Mouse (Mus musculus) gastrocnemius, adult 2 months (tissue): ENCODE results near the gene Gm44503. TPM values are rescaled to one million over a fixed set of nuclear protein-coding genes. Genes with fewer than 3 reads are reported as not detected.

Experiments
- DNase-seq: peaks from one replicate; pipeline ENCODE4 v3.0.0; 2022
- H3K27ac ChIP-seq: fragments of 200-600 bp; 2 replicates; pipeline ENCODE4 v1.8.1; 2022; ENCODE audit warnings: mild to moderate bottlenecking
- H3K4me3 ChIP-seq: fragments of 200-600 bp; 2 replicates; pipeline ENCODE4 v1.8.1; 2022; ENCODE audit warnings: mild to moderate bottlenecking, moderate library complexity
- CTCF ChIP-seq: fragments of 200-600 bp; IDR thresholded peaks from 2 replicates; pipeline ENCODE4 v1.8.1; 2022; ENCODE audit warnings: antibody characterized with exemption, mild to moderate bottlenecking, moderate library complexity
- intact Hi-C: fragments of 180-260 bp; cut with DNase I; formaldehyde crosslinking; loops from one replicate; pipeline ENCODE4 v1.15.1; 2025
- total RNA-seq, 2 experiments: library from RNA; stranded (reverse); gene quantifications; 2 replicates each; pipeline ENCODE4 v1.2.3; 2021

Gene Gm44503
- total RNA-seq, 2 experiments from 2014 or later: not detected

- Histone ChIP-seq H3K4me3 (peak within 1 kb of the TSS; percentile 100), H3K27ac (peak within 1 kb of the TSS; percentile 97)
- intact Hi-C loops: loop anchor here (5.0 kb wide), 1 partner anchor 93 kb away; no protein-coding TSS in a partner anchor
- TF ChIP-seq CTCF: peak; percentile 17; the same call in 1 of the 2 replicates
- peak; percentile 98 for DNase-seq
Measured at GRCm38 (mm10) chr9:72985250-72986220, 26.9 kb downstream of the Gm44503 start, which contains the start of the genes Ccpg1os and Ccpg1. Gene Ccpg1os (minus strand): TSS chr9:72985382. Gene Ccpg1 (plus strand): TSS chr9:72985429.

- no peak overlapping the region for H3K4me3 ChIP-seq
- no peak for DNase-seq
- no peak for TF ChIP-seq CTCF
- intact Hi-C loops: loop anchor here (5.0 kb wide), 1 partner anchor 95 kb away; no protein-coding TSS in a partner anchor
- H3K27ac ChIP-seq: no peak overlapping the region
Measured at GRCm38 (mm10) chr9:72987703-72988102, 29.1 kb downstream of the Gm44503 start.

GRCm38 (mm10) chr9:72988706-72989105 lies 30.1 kb downstream of the Gm44503 start:
- intact Hi-C loops: loop anchor here (5.0 kb wide), 1 partner anchor 96 kb away; no protein-coding TSS in a partner anchor

GRCm38 (mm10) chr9:72991420-72991819 lies 32.8 kb downstream of the Gm44503 start:
- TF ChIP-seq CTCF: no peak
- intact Hi-C loops: no loop called here

More at GRCm38 (mm10) chr9:72988706-72989105, 30.1 kb downstream of the Gm44503 start:
- TF ChIP-seq CTCF: no peak
- H3K4me3 ChIP-seq: no peak overlapping the region
- peak overlapping the region; percentile 48; the same call in 1 of the 2 replicates for H3K27ac ChIP-seq
- no peak for DNase-seq

GRCm38 (mm10) chr9:72992576-72992975 lies 33.9 kb downstream of the Gm44503 start:
- TF ChIP-seq CTCF: no peak
- no peak overlapping the region for H3K4me3 ChIP-seq
- H3K27ac ChIP-seq: peak overlapping the region; percentile 28
- intact Hi-C loops: no loop called here
- DNase-seq: no peak

More at GRCm38 (mm10) chr9:72991420-72991819, 32.8 kb downstream of the Gm44503 start:
- no peak for DNase-seq
- Histone ChIP-seq H3K27ac (no peak overlapping the region), H3K4me3 (no peak overlapping the region)

- TF ChIP-seq CTCF: no peak
- H3K27ac ChIP-seq: peak overlapping the region; percentile 72
- intact Hi-C loops: no loop called here
- DNase-seq: no peak
- H3K4me3 ChIP-seq: no peak overlapping the region
Measured at GRCm38 (mm10) chr9:72996167-72996566, 37.5 kb downstream of the Gm44503 start.

- intact Hi-C loops: no loop called here
- no peak for TF ChIP-seq CTCF
- no peak for DNase-seq
Measured at GRCm38 (mm10) chr9:72996806-72997205, 38.2 kb downstream of the Gm44503 start.

GRCm38 (mm10) chr9:73000487-73000886 lies 41.8 kb downstream of the Gm44503 start:
- TF ChIP-seq CTCF: peak; percentile 51
- Histone ChIP-seq H3K27ac (peak overlapping the region; percentile 56; the same call in 1 of the 2 replicates), H3K4me3 (no peak overlapping the region)
- intact Hi-C loops: no loop called here
- no peak for DNase-seq

More at GRCm38 (mm10) chr9:72996806-72997205, 38.2 kb downstream of the Gm44503 start:
- H3K4me3 ChIP-seq: no peak overlapping the region
- peak overlapping the region; percentile 63 for H3K27ac ChIP-seq

- H3K4me3 ChIP-seq: no peak overlapping the region
- intact Hi-C loops: no loop called here
- no peak for DNase-seq
- TF ChIP-seq CTCF: no peak
- H3K27ac ChIP-seq: peak overlapping the region; percentile 56; the same call in 1 of the 2 replicates
Measured at GRCm38 (mm10) chr9:73001314-73002011, 42.8 kb downstream of the Gm44503 start.

- intact Hi-C loops: no loop called here
- TF ChIP-seq CTCF: no peak
- Histone ChIP-seq H3K4me3 (no peak overlapping the region), H3K27ac (no peak overlapping the region)
- no peak for DNase-seq
Measured at GRCm38 (mm10) chr9:73002177-73002576, 43.5 kb downstream of the Gm44503 start.

- no peak for TF ChIP-seq CTCF
- intact Hi-C loops: no loop called here
- no peak for DNase-seq
- H3K27ac ChIP-seq: no peak overlapping the region
- no peak overlapping the region for H3K4me3 ChIP-seq
Measured at GRCm38 (mm10) chr9:73004076-73004475, 45.4 kb downstream of the Gm44503 start.

- no peak for DNase-seq
- no peak for TF ChIP-seq CTCF
- intact Hi-C loops: no loop called here
- Histone ChIP-seq H3K4me3 (no peak overlapping the region), H3K27ac (no peak overlapping the region)
Measured at GRCm38 (mm10) chr9:73005106-73005505, 46.5 kb downstream of the Gm44503 start.
